Mouse (Mus musculus): ENCODE measurements around the gene Emg1.

GRCm38 (mm10) chr6:124696441-124697150 is 15.4 kb downstream of the Emg1 start:
- no peak for TF ChIP-seq CTCF (IDR thresholded peaks at IDR 0.05; ENCODE audit: low read depth)
- no peak for TF ChIP-seq EP300 (IDR thresholded peaks at IDR 0.05; ENCODE audit: low read depth)
